Mouse (Mus musculus): Measurements from ENCODE around the gene Slc25a19.

- no peak for TF ChIP-seq GATA1 (IDR thresholded peaks at IDR 0.05; ENCODE audit: low read length)
- no peak for TF ChIP-seq TAL1 (IDR thresholded peaks at IDR 0.05; ENCODE audit: low read length)
These were observed 13.0 kb upstream of the Slc25a19 start for GRCm38 (mm10) chr11:115640978-115641663.

Measured in erythroblast, embryonic 14.5 days (primary cell).